Mouse (Mus musculus) spleen, adult 12 weeks (tissue): ENCODE results near the gene Itprid1.

ENCODE experiments used
- DNase-seq: peaks from one replicate; pipeline ENCODE4 v3.0.0; 2022; ENCODE audit warnings: low spot score

Gene Itprid1

GRCm38 (mm10) chr6:55901568-55902328 lies 65.1 kb downstream of the Itprid1 start:
- DNase-seq: no peak

- DNase-seq: no peak
These were observed 65.6 kb downstream of the Itprid1 start for GRCm38 (mm10) chr6:55902329-55902605.

GRCm38 (mm10) chr6:55919206-55919605 lies 82.5 kb downstream of the Itprid1 start:
- no peak for DNase-seq

GRCm38 (mm10) chr6:55920282-55920720 lies 83.6 kb downstream of the Itprid1 start:
- no peak for DNase-seq

- no peak for DNase-seq
These were observed 84.4 kb downstream of the Itprid1 start for GRCm38 (mm10) chr6:55920866-55921630.

- DNase-seq: no peak
These were observed 108.0 kb downstream of the Itprid1 start for GRCm38 (mm10) chr6:55944709-55945108.

- DNase-seq: no peak
These were observed 113.8 kb downstream of the Itprid1 start for GRCm38 (mm10) chr6:55950345-55951110.

- no peak for DNase-seq
These were observed 136.3 kb downstream of the Itprid1 start for GRCm38 (mm10) chr6:55972998-55973397.

- DNase-seq: no peak
These were observed 143.1 kb downstream of the Itprid1 start for GRCm38 (mm10) chr6:55979766-55980165.

GRCm38 (mm10) chr6:56008711-56009110 lies 172.0 kb downstream of the Itprid1 start:
- no peak for DNase-seq

GRCm38 (mm10) chr6:56012384-56012783 lies 175.7 kb downstream of the Itprid1 start:
- no peak for DNase-seq

- DNase-seq: no peak
These were observed 180.7 kb downstream of the Itprid1 start, which contains the start of gene Ppp1r17 for GRCm38 (mm10) chr6:56017291-56017994. Gene Ppp1r17, plus strand, starts transcription at chr6:56017497.

GRCm38 (mm10) chr6:56019632-56020031 lies 182.9 kb downstream of the Itprid1 start:
- DNase-seq: no peak

- no peak for DNase-seq
These were observed 188.8 kb downstream of the Itprid1 start for GRCm38 (mm10) chr6:56025533-56025932.

- no peak for DNase-seq
These were observed 190.6 kb downstream of the Itprid1 start for GRCm38 (mm10) chr6:56027318-56027717.

- no peak for DNase-seq
These were observed 191.3 kb downstream of the Itprid1 start for GRCm38 (mm10) chr6:56027966-56028365.
